Mouse (Mus musculus) midbrain, embryonic 11.5 days (tissue): ENCODE data around the gene Wfdc8. TPM values are rescaled to one million over a fixed set of nuclear protein-coding genes. Genes with fewer than 3 reads are reported as not detected.

Source experiments
- ATAC-seq: fragments of 200-750 bp; cut with Nextera tagmentation; 2 replicates; pipeline ENCODE4 v1.8.0; 2017; ENCODE audit warnings: moderate TSS enrichment, moderate library complexity; ENCODE audit not compliant: low FRiP score
- DNase-seq: peaks from one replicate; pipeline ENCODE4 v3.0.0; 2015; ENCODE audit warnings: low spot score; ENCODE audit errors: missing footprints
- H3K27ac ChIP-seq: fragments of 300-500 bp; sonication (generic); 2 replicates; pipeline ENCODE4 v1.5.1; 2014; ENCODE audit warnings: low read depth, low read length
- H3K27me3 ChIP-seq: fragments of 300-500 bp; sonication (generic); 2 replicates; pipeline ENCODE4 v1.6.1; 2014; ENCODE audit warnings: mild to moderate bottlenecking, low read length, moderate library complexity, mixed read lengths; ENCODE audit not compliant: control insufficient read depth, insufficient read depth
- H3K36me3 ChIP-seq: fragments of 300-500 bp; sonication (generic); 2 replicates; pipeline ENCODE4 v1.6.1; 2014; ENCODE audit warnings: mild to moderate bottlenecking, low read length, moderate library complexity, mixed read lengths; ENCODE audit not compliant: control insufficient read depth, insufficient read depth
- H3K4me1 ChIP-seq: fragments of 300-500 bp; sonication (generic); 2 replicates; pipeline ENCODE4 v1.6.1; 2014; ENCODE audit warnings: low read length; ENCODE audit not compliant: control insufficient read depth, insufficient read depth
- H3K4me2 ChIP-seq: fragments of 300-500 bp; sonication (generic); 2 replicates; pipeline ENCODE4 v1.6.1; 2014; ENCODE audit warnings: mild to moderate bottlenecking, moderate library complexity
- H3K4me3 ChIP-seq: fragments of 300-500 bp; sonication (generic); 2 replicates; pipeline ENCODE4 v1.5.1; 2014; ENCODE audit warnings: low read depth, low read length
- H3K9ac ChIP-seq: fragments of 300-500 bp; sonication (generic); 2 replicates; pipeline ENCODE4 v1.6.1; 2014; ENCODE audit warnings: low read length
- H3K9me3 ChIP-seq: fragments of 300-500 bp; sonication (generic); 2 replicates; pipeline ENCODE4 v1.6.1; 2016; ENCODE audit warnings: low read length; ENCODE audit not compliant: control insufficient read depth
- WGBS: fragments of 180-500 bp; shearing (Covaris S2); extraction: QIAGEN DNeasy Blood & Tissue Kit; methylation state at CpG from one replicate; pipeline ENCODE4 v1.1.7; 2014; 5-methylcytosine and 5-hydroxymethylcytosine counted together
- polyA plus RNA-seq: library from polyadenylated mRNA; unstranded; fragments of >200 nt; fragmentation: Nextera tagmentation; extraction: Ambion mirVana; gene quantifications from 2 replicates; pipeline ENCODE4 v1.2.1, GENCODE M21; 2014

Gene Wfdc8
- polyA plus RNA-seq, 1 experiment from 2014 or later: not detected

DNA sequence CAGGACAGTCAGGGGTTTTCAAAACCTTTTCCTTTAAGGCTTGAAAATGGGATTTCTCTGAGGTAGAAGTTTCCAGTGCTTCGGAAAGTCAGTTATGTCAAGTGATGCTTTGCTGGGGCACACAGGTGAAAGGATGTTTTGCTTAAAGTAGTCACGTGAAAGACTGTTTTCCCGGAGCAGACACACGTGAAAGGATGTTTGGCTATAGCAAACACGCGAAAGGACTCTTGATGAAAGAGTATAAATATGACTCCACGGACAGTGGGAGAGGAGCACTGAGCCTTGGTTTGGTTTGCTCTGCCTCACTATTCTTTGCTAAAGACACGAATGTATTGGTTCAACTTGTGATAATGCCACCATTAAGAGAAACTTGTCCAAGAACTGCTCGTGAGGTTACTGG lies 61.9 kb downstream of the Wfdc8 start:
- no peak for ATAC-seq
- 90% methylated on average over 9 of the region's 9 CpGs for WGBS

GRCm38 (mm10) chr2:164550895-164551269 lies 62.5 kb downstream of the Wfdc8 start:
- DNase-seq (no peak), ATAC-seq (no peak)
- no peak overlapping the region for H3K27ac ChIP-seq
- no peak overlapping the region for H3K4me2 ChIP-seq
- H3K36me3 ChIP-seq: no peaks in the 10 kb centered on the region
- 75% methylated on average over 2 of the region's 2 CpGs for WGBS
- H3K4me3 ChIP-seq: no peak overlapping the region
- no peaks in the 10 kb centered on the region for H3K27me3 ChIP-seq
- no peaks in the 10 kb centered on the region for H3K9me3 ChIP-seq
- no peak overlapping the region for H3K9ac ChIP-seq
- H3K4me1 ChIP-seq: no peaks in the 10 kb centered on the region

More for the DNA sequence above, 61.9 kb downstream of the Wfdc8 start:
- Histone ChIP-seq H3K9me3 (no peaks in the 10 kb centered on the region), H3K27ac (no peak overlapping the region), H3K36me3 (no peaks in the 10 kb centered on the region), H3K27me3 (no peaks in the 10 kb centered on the region), H3K9ac (no peak overlapping the region), H3K4me3 (no peak overlapping the region), H3K4me1 (no peaks in the 10 kb centered on the region), H3K4me2 (no peak overlapping the region)
- no peak for DNase-seq

GRCm38 (mm10) chr2:164549963-164550894 lies 63.2 kb downstream of the Wfdc8 start:
- Histone ChIP-seq H3K4me3 (no peak overlapping the region), H3K4me2 (peak overlapping the region; percentile 3; the same call in 1 of the 2 replicates), H3K27ac (no peak overlapping the region), H3K4me1 (no peaks in the 10 kb centered on the region), H3K9ac (no peak overlapping the region), H3K9me3 (no peaks in the 10 kb centered on the region), H3K36me3 (no peaks in the 10 kb centered on the region), H3K27me3 (no peaks in the 10 kb centered on the region)
- no peak for DNase-seq
- peak; percentile 30; the same call in 1 of the 2 replicates for ATAC-seq
- WGBS: 16% methylated on average over 10 of the region's 10 CpGs

GRCm38 (mm10) chr2:164549338-164549737 lies 64.1 kb downstream of the Wfdc8 start:
- no peak overlapping the region for H3K27ac ChIP-seq
- 41% methylated on average over 4 of the region's 4 CpGs for WGBS
- H3K27me3 ChIP-seq: no peaks in the 10 kb centered on the region
- H3K4me2 ChIP-seq: no peak overlapping the region
- no peaks in the 10 kb centered on the region for H3K4me1 ChIP-seq
- no peaks in the 10 kb centered on the region for H3K36me3 ChIP-seq
- H3K4me3 ChIP-seq: no peak overlapping the region
- no peak overlapping the region for H3K9ac ChIP-seq
- ATAC-seq (no peak), DNase-seq (no peak)
- no peaks in the 10 kb centered on the region for H3K9me3 ChIP-seq

Other genes with a start within 250 kb of the Wfdc8 start
- 0.37 and 0.52 TPM in 2 replicates for gene Slpi, start 224.5 kb downstream of the Wfdc8 start, polyA plus RNA-seq
- not detected in 2 replicates for gene Rbpjl, start 210.5 kb downstream of the Wfdc8 start, polyA plus RNA-seq
- gene Matn4, start 208.5 kb downstream of the Wfdc8 start, polyA plus RNA-seq: 0.10 and 0.23 TPM in 2 replicates
- 9.7 and 9.9 TPM in 2 replicates for gene Sdc4, start 169.7 kb downstream of the Wfdc8 start, polyA plus RNA-seq
- gene Sys1, start 156.7 kb downstream of the Wfdc8 start, polyA plus RNA-seq: 62.0 and 63.6 TPM in 2 replicates
- gene Gm20458, start 152.7 kb downstream of the Wfdc8 start, polyA plus RNA-seq: 4.7 and 5.0 TPM in 2 replicates
- not detected in 2 replicates for gene Trp53tg5, start 139.9 kb downstream of the Wfdc8 start, polyA plus RNA-seq
- 3.1 and 3.4 TPM in 2 replicates for gene Dbndd2, start 127.5 kb downstream of the Wfdc8 start, polyA plus RNA-seq
- 48.1 and 51.9 TPM in 2 replicates for gene Pigt, start 116.1 kb downstream of the Wfdc8 start, polyA plus RNA-seq
- 15.4 and 21.7 TPM in 2 replicates for gene Wfdc2, start 51.2 kb downstream of the Wfdc8 start, polyA plus RNA-seq
- gene Spint3, start 40.2 kb downstream of the Wfdc8 start, polyA plus RNA-seq: not detected in 2 replicates
- not detected in 2 replicates for gene Wfdc6a, start 28.2 kb downstream of the Wfdc8 start, polyA plus RNA-seq
- gene Eppin, start 20.0 kb downstream of the Wfdc8 start, polyA plus RNA-seq: not detected in 2 replicates
- gene Wfdc6b, start 104 bp downstream of the Wfdc8 start, polyA plus RNA-seq: not detected in 2 replicates
- gene Wfdc16, start 25.2 kb upstream of the Wfdc8 start, polyA plus RNA-seq: not detected in 2 replicates
- gene Wfdc10, start 42.4 kb upstream of the Wfdc8 start, polyA plus RNA-seq: not detected in 2 replicates
- not detected in 2 replicates for gene Wfdc9, start 43.0 kb upstream of the Wfdc8 start, polyA plus RNA-seq
- gene Wfdc11, start 60.5 kb upstream of the Wfdc8 start, polyA plus RNA-seq: not detected in 2 replicates
- gene Wfdc13, start 71.5 kb upstream of the Wfdc8 start, polyA plus RNA-seq: 0.21 TPM in 1 of 2 replicates, not detected in the other
- not detected in 2 replicates for gene Spint4, start 84.9 kb upstream of the Wfdc8 start, polyA plus RNA-seq
- not detected in 2 replicates for gene Spint5, start 101.7 kb upstream of the Wfdc8 start, polyA plus RNA-seq
- gene Wfdc3, start 132.3 kb upstream of the Wfdc8 start, polyA plus RNA-seq: 0.66 and 0.85 TPM in 2 replicates
- gene Dnttip1, start 132.4 kb upstream of the Wfdc8 start, polyA plus RNA-seq: 75.9 and 82.5 TPM in 2 replicates
- gene Ube2c, start 156.3 kb upstream of the Wfdc8 start, polyA plus RNA-seq: 520 and 544 TPM in 2 replicates
- not detected in 2 replicates for gene Tnnc2, start 166.3 kb upstream of the Wfdc8 start, polyA plus RNA-seq
- gene Snx21, start 172.2 kb upstream of the Wfdc8 start, polyA plus RNA-seq: 10.4 and 11.7 TPM in 2 replicates
- gene Acot8, start 191.3 kb upstream of the Wfdc8 start, polyA plus RNA-seq: 10.2 and 12.6 TPM in 2 replicates
- 11.4 and 12.6 TPM in 2 replicates for gene Zswim3, start 191.5 kb upstream of the Wfdc8 start, polyA plus RNA-seq
- 22.0 and 23.2 TPM in 2 replicates for gene Zswim1, start 209.1 kb upstream of the Wfdc8 start, polyA plus RNA-seq
- not detected in 2 replicates for gene Spata25, start 214.9 kb upstream of the Wfdc8 start, polyA plus RNA-seq
- gene Ctsa, start 219.2 kb upstream of the Wfdc8 start, polyA plus RNA-seq: 84.8 and 89.7 TPM in 2 replicates
- gene Neurl2, start 219.8 kb upstream of the Wfdc8 start, polyA plus RNA-seq: 3.8 and 4.5 TPM in 2 replicates
- 91.8 and 97.3 TPM in 2 replicates for gene Pltp, start 244.1 kb upstream of the Wfdc8 start, polyA plus RNA-seq